Mouse (Mus musculus) liver, adult 2 months (tissue): Measurements from ENCODE around the gene Hist2h2bb. TPM values are rescaled to one million over a fixed set of nuclear protein-coding genes. Genes with fewer than 3 reads are reported as not detected.

ENCODE experiments used
- DNase-seq: peaks from one replicate; pipeline ENCODE4 v3.0.0-alpha.2; 2011; ENCODE audit warnings: low read depth, low spot score; ENCODE audit errors: extremely low read depth
- H3K27ac ChIP-seq: fragments of 200-500 bp; replicated peaks from 2 replicates; pipeline ENCODE4 v1.5.1; 2012; ENCODE audit warnings: low read depth, mild to moderate bottlenecking, control low read depth, inconsistent platforms, low read length; ENCODE audit not compliant: insufficient read depth
- H3K27me3 ChIP-seq: fragments of 200-500 bp; 2 replicates; pipeline ENCODE4 v1.6.1; 2012; ENCODE audit warnings: mild to moderate bottlenecking, moderate library complexity, low read length, inconsistent platforms; ENCODE audit not compliant: control insufficient read depth, insufficient read depth
- H3K36me3 ChIP-seq: fragments of 200-500 bp; 2 replicates; pipeline ENCODE4 v1.6.1; 2012; ENCODE audit warnings: low read length, inconsistent platforms; ENCODE audit not compliant: control insufficient read depth, insufficient read depth
- H3K4me1 ChIP-seq: fragments of 200-500 bp; 2 replicates; pipeline ENCODE4 v1.6.1; 2011; ENCODE audit warnings: low read length; ENCODE audit not compliant: control insufficient read depth, insufficient read depth
- H3K4me3 ChIP-seq: fragments of 200-500 bp; 2 replicates; pipeline ENCODE4 v1.5.1; 2011; ENCODE audit warnings: low read depth, mild to moderate bottlenecking, control low read depth, low read length, moderate library complexity; ENCODE audit not compliant: insufficient read depth
- H3K79me2 ChIP-seq: fragments of 200-500 bp; 2 replicates; pipeline ENCODE4 v1.6.1; 2012; ENCODE audit warnings: inconsistent platforms, mild to moderate bottlenecking, low read length, moderate library complexity; ENCODE audit not compliant: control insufficient read depth, insufficient read depth
- H3K9ac ChIP-seq: fragments of 200-500 bp; 2 replicates; pipeline ENCODE4 v1.6.1; 2012; ENCODE audit warnings: low read depth, mild to moderate bottlenecking, control low read depth, inconsistent platforms, low read length
- CTCF ChIP-seq: fragments of 200-500 bp; IDR thresholded peaks from 2 replicates; pipeline ENCODE4 v1.5.1; 2011; ENCODE audit warnings: low read depth, low read length, control low read depth
- POLR2A ChIP-seq: fragments of 200-500 bp; IDR thresholded peaks from 2 replicates; pipeline ENCODE4 v1.6.1; 2011; ENCODE audit warnings: low read length, control low read depth; ENCODE audit not compliant: insufficient read depth; ENCODE audit errors: extremely low read depth
- WGBS: fragments of 180-500 bp; shearing (Covaris S2); methylation state at CpG from one replicate; pipeline ENCODE4 v1.1.7; 2018; 5-methylcytosine and 5-hydroxymethylcytosine counted together
- polyA plus RNA-seq: library from polyadenylated mRNA; depleted of rRNA; stranded (reverse); fragments of >200 nt; gene quantifications from 2 replicates; pipeline ENCODE4 v1.2.3, GENCODE M21; 2012
- total RNA-seq: library from RNA; depleted of rRNA; stranded (reverse); fragments of >200 nt; gene quantifications from 2 replicates; pipeline ENCODE4 v1.2.3, GENCODE M21; 2014

The Hist2h2bb gene
- total and polyA plus RNA-seq, 2 experiments: 30.4 TPM; not detected in 1

DNA sequence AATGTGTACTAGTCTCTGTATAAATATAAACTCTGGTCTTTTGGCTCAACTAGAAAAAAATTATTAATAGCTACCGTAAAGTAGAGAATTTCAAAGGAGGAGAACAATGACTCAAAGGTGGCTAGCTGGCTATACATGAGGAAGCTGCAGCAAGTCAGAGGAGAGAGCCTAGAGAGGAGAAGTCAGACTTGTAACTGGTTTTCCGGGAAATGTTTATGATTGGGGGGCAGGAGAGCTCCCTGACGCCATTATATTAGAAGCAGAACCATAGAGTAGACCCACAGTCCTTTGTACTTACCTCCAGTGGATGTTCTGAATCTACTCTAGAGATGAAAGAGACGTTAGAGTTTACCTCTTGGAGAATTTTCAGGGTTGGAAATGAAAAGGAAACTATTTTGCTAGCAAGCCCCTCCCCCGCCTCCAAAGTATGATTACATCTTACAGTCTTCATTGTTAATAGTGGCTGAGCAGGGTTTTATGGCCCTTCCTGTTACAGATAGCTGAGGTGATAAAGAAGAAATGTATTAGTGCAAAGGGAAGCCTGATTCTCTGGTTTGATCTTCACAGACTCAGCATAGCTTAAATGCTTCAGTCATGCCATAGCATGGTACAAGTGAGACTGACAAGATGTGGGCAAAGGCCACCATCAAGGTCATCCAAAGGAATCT lies 13.5 kb upstream of the Hist2h2bb start:
- no peak for TF ChIP-seq CTCF
- no peak for TF ChIP-seq POLR2A
- Histone ChIP-seq H3K36me3 (no peaks in the 10 kb centered on the region), H3K27ac (no peak overlapping the region), H3K4me3 (no peak overlapping the region), H3K4me1 (no peaks in the 10 kb centered on the region; the same call in 1 of the 2 replicates), H3K9ac (no peak overlapping the region), H3K79me2 (no peaks in the 10 kb centered on the region), H3K27me3 (no peaks in the 10 kb centered on the region)
- no peak for DNase-seq
- WGBS: 68% methylated on average over 5 of the region's 5 CpGs

DNA sequence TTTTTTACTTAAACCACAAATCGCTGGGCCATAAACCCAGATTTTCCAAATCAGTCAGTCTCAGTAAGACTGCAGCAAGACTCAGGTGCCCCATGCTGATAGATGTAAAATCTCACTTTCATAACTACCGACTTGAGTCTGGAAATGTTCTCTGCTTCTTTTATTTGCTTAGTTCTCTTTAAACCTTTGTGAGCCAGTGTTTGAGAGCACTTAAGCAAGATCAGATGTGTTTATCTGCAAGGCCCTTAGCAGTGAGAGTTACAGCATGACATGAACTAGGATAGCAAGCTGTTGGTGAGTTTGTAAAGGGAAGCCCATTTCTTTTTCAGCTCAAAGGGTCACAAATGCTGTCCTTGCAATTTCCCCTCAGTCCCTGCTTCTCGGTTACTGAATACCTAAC lies 12.4 kb upstream of the Hist2h2bb start:
- Histone ChIP-seq H3K4me1 (peaks cover 4% of the 10 kb centered on the region; the same call in 1 of the 2 replicates), H3K27me3 (no peaks in the 10 kb centered on the region), H3K27ac (no peak overlapping the region), H3K9ac (no peak overlapping the region), H3K4me3 (no peak overlapping the region), H3K79me2 (no peaks in the 10 kb centered on the region), H3K36me3 (no peaks in the 10 kb centered on the region)
- no peak for TF ChIP-seq POLR2A
- no peak for TF ChIP-seq CTCF
- WGBS: 70% methylated on average over 3 of the region's 3 CpGs
- no peak for DNase-seq

DNA sequence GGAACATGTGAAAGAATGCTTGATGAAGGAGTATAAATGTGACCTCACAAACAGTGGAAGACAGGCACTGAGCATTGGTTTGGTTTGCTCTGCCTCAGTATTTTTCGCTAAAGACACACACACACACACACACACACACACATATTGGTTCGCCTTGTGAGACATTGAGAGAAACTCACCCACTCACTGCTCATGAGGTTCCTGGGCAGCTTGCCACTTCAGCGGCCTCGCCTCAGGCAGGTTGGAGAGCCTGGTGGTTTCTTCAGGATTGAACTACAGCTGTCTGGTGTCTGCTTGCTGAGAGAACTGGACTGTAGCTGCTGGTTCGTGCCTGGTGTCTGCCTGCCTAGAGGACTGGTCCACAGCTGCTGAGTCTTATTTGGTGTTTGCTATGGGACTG lies 9.3 kb upstream of the Hist2h2bb start:
- Histone ChIP-seq H3K4me3 (no peak overlapping the region), H3K79me2 (no peaks in the 10 kb centered on the region), H3K27ac (no peak overlapping the region), H3K4me1 (peaks cover 9% of the 10 kb centered on the region; the same call in 1 of the 2 replicates), H3K9ac (no peak overlapping the region), H3K36me3 (no peaks in the 10 kb centered on the region), H3K27me3 (no peaks in the 10 kb centered on the region)
- WGBS: 95% methylated on average over 5 of the region's 5 CpGs
- TF ChIP-seq CTCF (no peak), POLR2A (no peak)
- no peak for DNase-seq

GRCm38 (mm10) chr3:96261623-96262022 lies 7.9 kb upstream of the Hist2h2bb start:
- peaks cover 9% of the 10 kb centered on the region; the same call in 1 of the 2 replicates for H3K4me1 ChIP-seq
- H3K27ac ChIP-seq: peak overlapping the region; percentile 36
- DNase-seq: no peak
- no peaks in the 10 kb centered on the region for H3K36me3 ChIP-seq
- no peak overlapping the region for H3K4me3 ChIP-seq
- no peaks in the 10 kb centered on the region for H3K27me3 ChIP-seq
- no peak for TF ChIP-seq CTCF
- no peak for TF ChIP-seq POLR2A
- H3K79me2 ChIP-seq: no peaks in the 10 kb centered on the region
- peak overlapping the region; percentile 53 for H3K9ac ChIP-seq
- 65% methylated on average over 3 of the region's 3 CpGs for WGBS

GRCm38 (mm10) chr3:96262216-96262875 lies 7.2 kb upstream of the Hist2h2bb start:
- Histone ChIP-seq H3K27me3 (no peaks in the 10 kb centered on the region), H3K4me3 (peak overlapping the region; percentile 74), H3K27ac (peak overlapping the region; percentile 79), H3K79me2 (no peaks in the 10 kb centered on the region), H3K4me1 (peaks cover 9% of the 10 kb centered on the region; the same call in 1 of the 2 replicates), H3K36me3 (no peaks in the 10 kb centered on the region), H3K9ac (peak overlapping the region; percentile 82)
- peak; percentile 59; the same call in 1 of the 2 replicates for TF ChIP-seq POLR2A
- TF ChIP-seq CTCF: no peak
- WGBS: under 1% methylated on average over 19 of the region's 19 CpGs
- peak; percentile 91 for DNase-seq

DNA sequence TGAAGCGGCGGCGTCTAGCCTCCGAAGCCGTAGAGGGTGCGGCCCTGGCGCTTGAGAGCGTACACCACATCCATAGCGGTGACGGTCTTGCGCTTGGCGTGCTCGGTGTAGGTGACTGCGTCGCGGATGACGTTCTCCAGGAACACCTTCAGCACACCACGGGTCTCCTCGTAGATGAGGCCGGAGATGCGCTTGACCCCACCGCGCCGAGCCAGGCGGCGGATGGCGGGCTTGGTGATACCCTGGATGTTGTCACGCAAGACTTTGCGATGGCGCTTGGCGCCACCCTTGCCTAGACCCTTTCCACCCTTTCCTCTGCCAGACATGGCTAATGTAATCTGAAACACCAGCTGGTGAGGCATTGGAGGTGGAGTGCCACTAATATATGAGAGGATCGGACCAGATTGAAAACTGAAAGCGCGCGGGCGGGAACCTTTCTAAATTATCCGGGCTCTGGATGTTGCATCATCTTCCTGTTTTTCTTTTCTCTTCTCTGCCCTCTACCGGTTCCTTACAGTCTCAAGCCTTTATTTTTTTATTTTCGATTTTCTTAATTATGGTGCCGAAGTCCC lies 6.5 kb upstream of the Hist2h2bb start, which contains the start of gene Hist2h4:
Gene Hist2h4, minus strand, starts transcription at position 333 of the 572 bp plus-strand sequence.
- WGBS: under 1% methylated on average over 40 of the region's 40 CpGs
- H3K4me1 ChIP-seq: peaks cover 12% of the 10 kb centered on the region; the same call in 1 of the 2 replicates

More for the DNA sequence above, 6.5 kb upstream of the Hist2h2bb start, which contains the start of gene Hist2h4:
- no peaks in the 10 kb centered on the region for H3K27me3 ChIP-seq
- H3K9ac ChIP-seq: peak within 1 kb of the TSS; percentile 82
- peak; percentile 88 for DNase-seq
- peak within 1 kb of the TSS; percentile 92 for H3K27ac ChIP-seq
- peak within 1 kb of the TSS; percentile 74 for H3K4me3 ChIP-seq
- H3K79me2 ChIP-seq: no peaks in the 10 kb centered on the region
- no peaks in the 10 kb centered on the region for H3K36me3 ChIP-seq
- peak; percentile 96 for TF ChIP-seq POLR2A
- no peak; the same call in 1 of the 2 replicates for TF ChIP-seq CTCF
